Mouse (Mus musculus) kidney, embryonic 15.5 days (tissue): ENCODE measurements around the gene Rab3d. TPM values are rescaled to one million over a fixed set of nuclear protein-coding genes. Genes with fewer than 3 reads are reported as not detected.
A peak's percentile ranks its signal among the peaks of the same experiment; 100 is the strongest.
"Not testable (repeated sequence)": the region's sequence is repeated elsewhere in the genome, so short reads cannot be mapped to it uniquely, and the experiment has no call there.

Source experiments
- ATAC-seq: fragments of 200-750 bp; cut with Nextera tagmentation; replicated peaks from 2 replicates; pipeline ENCODE4 v1.8.0; 2017; ENCODE audit warnings: moderate TSS enrichment; ENCODE audit not compliant: low FRiP score
- H3K27ac ChIP-seq: fragments of 300-500 bp; sonication (generic); 2 replicates; pipeline ENCODE4 v1.5.1; 2015; ENCODE audit warnings: mild to moderate bottlenecking, inconsistent platforms
- H3K27me3 ChIP-seq: fragments of 300-500 bp; sonication (generic); 2 replicates; pipeline ENCODE4 v1.6.1; 2015; ENCODE audit warnings: inconsistent platforms
- H3K36me3 ChIP-seq: fragments of 300-500 bp; sonication (generic); 2 replicates; pipeline ENCODE4 v1.6.1; 2015; ENCODE audit warnings: inconsistent platforms
- H3K4me1 ChIP-seq: fragments of 300-500 bp; sonication (generic); 2 replicates; pipeline ENCODE4 v1.6.1; 2015; ENCODE audit warnings: inconsistent platforms
- H3K4me2 ChIP-seq: fragments of 300-500 bp; sonication (generic); 2 replicates; pipeline ENCODE4 v1.6.1; 2015; ENCODE audit warnings: moderate library complexity, mild to moderate bottlenecking, inconsistent platforms
- H3K4me3 ChIP-seq: fragments of 300-500 bp; sonication (generic); replicated peaks from 2 replicates; pipeline ENCODE4 v1.5.1; 2015; ENCODE audit warnings: mild to moderate bottlenecking, inconsistent platforms
- H3K9ac ChIP-seq: fragments of 300-500 bp; sonication (generic); 2 replicates; pipeline ENCODE4 v1.6.1; 2015; ENCODE audit warnings: mild to moderate bottlenecking, inconsistent platforms
- H3K9me3 ChIP-seq: fragments of 300-500 bp; sonication (generic); replicated peaks from 2 replicates; pipeline ENCODE4 v1.6.1; 2016; ENCODE audit warnings: inconsistent platforms
- WGBS: fragments of 180-500 bp; shearing (Covaris S2); methylation state at CpG from one replicate; pipeline ENCODE4 v1.1.7; 2015; ENCODE audit warnings: mixed read lengths; 5-methylcytosine and 5-hydroxymethylcytosine counted together
- polyA plus RNA-seq: library from polyadenylated mRNA; unstranded; fragments of >200 nt; fragmentation: Nextera tagmentation; extraction: Ambion mirVana; gene quantifications from 2 replicates; pipeline ENCODE4 v1.2.1, GENCODE M21; 2015

Rab3d gene
- polyA plus RNA-seq, 1 experiment from 2014 or later = 11.3 TPM

DNA sequence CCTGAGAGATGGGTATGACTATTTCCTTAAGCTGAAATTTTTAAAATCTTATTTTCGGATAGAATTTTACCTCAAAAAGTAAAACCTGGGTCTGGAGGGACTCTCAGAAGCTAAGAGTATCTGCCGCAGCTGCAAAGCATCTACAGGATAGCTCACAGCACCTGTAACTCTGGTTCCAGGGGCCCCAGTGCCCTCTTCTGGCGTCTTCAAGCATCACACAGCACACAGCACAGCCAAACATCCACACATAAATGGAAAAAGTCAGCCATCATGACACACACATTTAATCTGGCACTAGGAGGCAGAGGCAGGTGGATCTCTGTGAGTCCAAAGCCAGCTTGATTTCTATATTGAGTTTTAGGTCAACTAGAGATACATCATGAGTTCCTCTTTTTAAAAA is 41.4 kb downstream of the Rab3d start:
- Histone ChIP-seq H3K4me1 (no peaks in the 10 kb centered on the region), H3K4me3 (no peak overlapping the region), H3K9me3 (no peaks in the 10 kb centered on the region), H3K4me2 (no peak overlapping the region), H3K36me3 (no peaks in the 10 kb centered on the region), H3K27me3 (0 out of 2 replicates have a peak, but pooled peaks cover under 1% of the 10 kb centered on the region), H3K27ac (no peak overlapping the region), H3K9ac (no peak overlapping the region)
- WGBS = 59% methylated on average over 3 of the region's 3 CpGs
- ATAC-seq = no peak

DNA sequence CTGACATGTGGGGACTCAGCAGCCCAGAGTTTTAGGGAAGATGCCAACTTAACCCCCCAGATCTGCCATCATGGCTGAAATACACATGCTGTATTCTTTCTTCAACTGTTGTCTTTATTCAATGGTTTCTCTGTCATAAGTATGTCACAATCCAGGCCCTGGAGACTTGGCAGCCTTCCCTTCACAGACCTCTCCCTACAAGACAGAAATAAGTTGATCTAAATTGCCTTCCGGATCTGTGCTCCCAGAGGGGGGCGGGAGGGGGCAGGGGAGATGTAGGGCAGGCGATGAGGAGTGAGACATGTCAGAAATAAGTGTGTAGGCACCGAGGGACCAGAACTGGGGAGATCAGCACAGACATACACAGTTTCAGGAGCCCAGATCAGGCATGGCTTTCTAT is 45.8 kb downstream of the Rab3d start:
- no peak for ATAC-seq
- Histone ChIP-seq H3K9ac (no peak overlapping the region), H3K4me1 (0 out of 2 replicates have a peak, but pooled peaks cover 3% of the 10 kb centered on the region), H3K27ac (no peak overlapping the region), H3K27me3 (0 out of 2 replicates have a peak, but pooled peaks cover 6% of the 10 kb centered on the region), H3K4me3 (no peak overlapping the region), H3K4me2 (no peak overlapping the region), H3K9me3 (no peaks in the 10 kb centered on the region), H3K36me3 (no peaks in the 10 kb centered on the region)
- WGBS = 70% methylated on average over 4 of the region's 4 CpGs

DNA sequence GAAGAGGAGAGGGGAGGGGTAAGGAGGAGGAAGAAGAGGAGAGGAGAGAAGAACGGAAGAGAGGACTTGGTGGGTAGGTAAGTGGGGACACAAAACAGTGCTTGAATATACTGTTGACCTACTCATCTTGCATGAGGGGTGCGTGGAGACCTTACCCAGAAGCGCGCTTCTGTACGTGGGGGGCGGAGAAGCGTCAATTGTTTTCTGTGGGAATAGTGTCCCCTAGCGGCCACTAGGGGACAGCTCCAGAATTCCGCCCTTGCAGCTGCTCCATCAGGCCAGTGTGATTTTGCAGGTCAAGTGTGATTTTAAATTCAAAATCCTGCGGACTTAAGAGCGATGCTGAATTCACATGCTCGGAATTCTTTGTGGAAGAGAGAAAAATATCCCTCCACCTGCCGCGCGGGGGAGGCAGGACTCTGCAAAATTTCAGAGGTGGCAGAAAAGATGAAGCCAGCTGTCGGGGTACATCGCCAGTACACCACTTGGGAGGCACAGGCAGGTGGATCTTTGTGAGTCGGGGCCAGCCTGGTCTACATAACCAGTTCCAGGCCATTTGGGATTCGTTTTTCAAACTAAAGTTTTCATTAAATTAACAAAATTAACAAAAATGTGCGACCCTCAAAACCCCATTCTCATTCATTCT is 47.0 kb downstream of the Rab3d start:
- Histone ChIP-seq H3K27ac (no peak overlapping the region), H3K36me3 (no peaks in the 10 kb centered on the region), H3K27me3 (0 out of 2 replicates have a peak, but pooled peaks cover 6% of the 10 kb centered on the region), H3K9ac (no peak overlapping the region), H3K9me3 (no peaks in the 10 kb centered on the region), H3K4me2 (peak overlapping the region; percentile 52), H3K4me1 (peaks cover 9% of the 10 kb centered on the region; the same call in 1 of the 2 replicates), H3K4me3 (0 out of 2 replicates have a peak overlapping the region, but pooled peaks have one; percentile 17)
- 0 out of 2 replicates have a peak, but pooled peaks have one; percentile 58 for ATAC-seq
- 17% methylated on average over 20 of the region's 20 CpGs for WGBS

DNA sequence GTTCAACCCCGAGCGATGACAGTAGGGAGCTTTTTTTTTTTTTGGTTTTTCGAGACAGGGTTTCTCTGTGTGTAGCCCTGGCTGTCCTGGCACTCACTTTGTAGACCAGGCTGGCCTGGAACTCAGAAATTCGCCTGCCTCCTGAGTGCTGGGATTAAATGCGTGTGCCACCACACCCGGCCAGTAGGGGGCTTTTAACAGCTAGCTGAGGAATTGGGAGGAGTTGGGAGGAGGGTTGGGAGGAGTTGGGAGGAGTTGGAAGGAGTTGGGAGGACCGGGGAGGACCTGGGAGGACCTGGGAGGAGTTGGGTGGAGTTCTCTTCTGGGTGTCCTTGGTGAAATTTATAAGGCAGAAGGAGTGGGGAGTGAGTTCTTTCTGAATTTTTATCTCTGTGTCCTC is 48.7 kb downstream of the Rab3d start:
- H3K4me1 ChIP-seq = peaks cover 12% of the 10 kb centered on the region; the same call in 1 of the 2 replicates
- ATAC-seq, H3K36me3 ChIP-seq, H3K9me3 ChIP-seq, H3K4me3 ChIP-seq, H3K27me3 ChIP-seq, H3K9ac ChIP-seq, H3K4me2 ChIP-seq, H3K27ac ChIP-seq: not testable (repeated sequence)
- 55% methylated on average over 7 of the region's 7 CpGs for WGBS

DNA sequence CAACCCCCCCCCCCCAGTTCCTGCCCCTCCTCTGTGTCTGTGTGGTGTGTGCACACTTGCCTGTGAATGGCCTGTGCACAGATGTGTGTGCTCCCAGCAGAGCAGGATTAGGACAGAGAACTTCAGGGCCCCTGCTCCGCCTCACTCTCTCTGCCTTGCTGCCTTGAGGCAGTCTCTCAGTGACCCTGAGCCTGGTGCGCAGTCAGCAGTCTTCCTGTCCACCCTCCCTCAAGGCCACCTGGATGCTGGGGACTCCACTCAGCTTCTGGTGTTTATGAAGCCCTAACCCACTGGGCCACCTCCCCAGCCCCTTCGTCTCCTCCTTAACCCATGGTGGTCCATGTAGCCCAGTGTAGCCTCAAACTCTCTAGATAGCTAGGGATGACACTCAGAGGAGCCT is 50.3 kb downstream of the Rab3d start:
- 81% methylated on average over 3 of the region's 3 CpGs for WGBS
- H3K27ac ChIP-seq = no peak overlapping the region
- no peak overlapping the region for H3K4me3 ChIP-seq
- no peaks in the 10 kb centered on the region for H3K9me3 ChIP-seq
- 0 out of 2 replicates have a peak, but pooled peaks cover 6% of the 10 kb centered on the region for H3K27me3 ChIP-seq
- peaks cover 12% of the 10 kb centered on the region; the same call in 1 of the 2 replicates for H3K4me1 ChIP-seq
- H3K9ac ChIP-seq = no peak overlapping the region
- H3K4me2 ChIP-seq = no peak overlapping the region
- no peaks in the 10 kb centered on the region for H3K36me3 ChIP-seq
- 0 out of 2 replicates have a peak, but pooled peaks have one; percentile 17 for ATAC-seq

DNA sequence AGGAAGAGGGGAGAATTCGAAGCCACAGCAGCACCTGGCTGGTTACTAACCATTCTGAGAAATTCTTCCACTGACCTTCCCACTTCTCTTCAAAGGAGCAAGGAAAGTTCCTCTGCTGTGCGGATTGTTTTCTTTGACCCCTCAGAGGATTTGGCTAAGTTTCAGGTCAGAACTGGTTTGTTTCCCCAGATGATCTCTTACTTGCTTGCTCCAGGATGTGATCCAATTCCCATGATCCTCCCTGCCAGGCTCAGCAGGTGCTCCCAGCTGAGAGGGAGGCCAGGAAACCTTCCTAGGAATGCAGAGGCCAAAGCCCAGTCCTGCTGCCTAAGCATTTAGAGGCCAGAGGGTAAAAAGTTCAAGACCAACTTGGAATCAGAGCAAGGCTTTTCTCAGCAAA is 51.4 kb downstream of the Rab3d start:
- Histone ChIP-seq H3K9ac (no peak overlapping the region), H3K27ac (peak overlapping the region; percentile 57), H3K9me3 (no peaks in the 10 kb centered on the region), H3K4me3 (no peak overlapping the region), H3K4me2 (no peak overlapping the region), H3K36me3 (no peaks in the 10 kb centered on the region), H3K4me1 (peaks cover 12% of the 10 kb centered on the region; the same call in 1 of the 2 replicates), H3K27me3 (0 out of 2 replicates have a peak, but pooled peaks cover 6% of the 10 kb centered on the region)
- 38% methylated on average over 2 of the region's 2 CpGs for WGBS
- no peak for ATAC-seq

DNA sequence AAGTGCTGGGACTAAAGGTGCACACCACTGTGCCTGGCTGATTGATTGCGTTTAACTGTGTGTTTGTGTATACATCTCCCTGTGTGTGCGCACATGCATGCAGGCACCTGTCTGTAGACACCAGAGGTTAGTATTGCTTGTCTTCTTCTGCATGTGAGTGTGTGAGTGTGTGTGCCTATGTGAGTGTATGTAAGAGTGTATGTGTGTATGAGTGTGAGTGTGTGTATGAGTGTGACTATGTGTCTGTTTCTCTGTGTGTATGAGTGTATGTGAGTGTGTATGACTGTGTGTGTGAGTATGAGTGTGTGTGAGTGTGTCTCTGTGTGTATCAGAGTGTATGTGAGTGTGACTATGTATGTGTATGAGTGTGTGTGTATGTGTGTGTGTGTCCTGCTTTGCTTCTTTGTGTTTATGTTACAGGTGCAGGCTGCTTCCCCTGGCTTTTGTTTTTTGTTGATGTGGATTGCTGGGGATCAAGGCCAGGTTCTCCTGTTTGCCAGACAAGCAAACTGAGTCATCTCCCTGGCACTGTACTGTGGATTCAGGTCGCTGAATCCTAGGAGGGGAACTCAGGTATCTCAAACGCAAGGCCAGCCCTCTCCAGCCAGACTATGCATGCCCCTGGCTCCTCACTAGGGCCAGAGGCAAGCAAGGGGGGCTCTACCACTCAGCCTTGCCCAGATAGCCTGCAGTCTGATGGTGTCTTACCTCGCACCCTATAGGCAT is 52.2 kb downstream of the Rab3d start:
- ATAC-seq = no peak
- Histone ChIP-seq H3K4me3 (no peak overlapping the region), H3K9ac (no peak overlapping the region), H3K36me3 (no peaks in the 10 kb centered on the region), H3K9me3 (no peaks in the 10 kb centered on the region), H3K4me2 (no peak overlapping the region), H3K27ac (peak overlapping the region; percentile 23; the same call in 1 of the 2 replicates), H3K4me1 (peaks cover 11% of the 10 kb centered on the region; the same call in 1 of the 2 replicates), H3K27me3 (no peaks in the 10 kb centered on the region)
- WGBS = 78% methylated on average over 5 of the region's 5 CpGs

DNA sequence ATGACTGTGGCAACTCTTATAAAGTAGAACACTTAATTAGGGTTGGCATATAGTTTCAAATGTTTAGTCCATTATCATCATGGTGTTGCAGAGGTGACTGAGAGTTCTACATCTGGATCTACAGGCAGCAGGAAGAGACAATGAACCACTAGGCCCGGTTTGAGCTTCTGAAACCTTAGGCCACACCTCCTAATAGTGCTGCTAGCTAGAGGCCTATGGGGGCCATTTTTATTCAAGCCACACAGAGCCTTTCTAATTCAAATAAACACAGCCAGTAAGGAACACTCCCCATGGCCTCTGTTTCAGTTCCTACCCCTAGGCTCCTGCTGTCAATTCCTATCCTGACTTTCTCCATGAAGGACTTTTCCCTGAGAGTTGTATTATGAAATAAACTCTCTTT is 55.8 kb downstream of the Rab3d start:
- Histone ChIP-seq H3K4me2 (no peak overlapping the region), H3K36me3 (no peaks in the 10 kb centered on the region), H3K9me3 (no peaks in the 10 kb centered on the region), H3K27ac (no peak overlapping the region), H3K4me3 (no peak overlapping the region), H3K4me1 (peaks cover 18% of the 10 kb centered on the region; the same call in 1 of the 2 replicates), H3K9ac (no peak overlapping the region), H3K27me3 (no peaks in the 10 kb centered on the region)
- no peak for ATAC-seq
- whole genome bisulfite sequencing = 76% methylated on average over 1 of the region's 1 CpGs

DNA sequence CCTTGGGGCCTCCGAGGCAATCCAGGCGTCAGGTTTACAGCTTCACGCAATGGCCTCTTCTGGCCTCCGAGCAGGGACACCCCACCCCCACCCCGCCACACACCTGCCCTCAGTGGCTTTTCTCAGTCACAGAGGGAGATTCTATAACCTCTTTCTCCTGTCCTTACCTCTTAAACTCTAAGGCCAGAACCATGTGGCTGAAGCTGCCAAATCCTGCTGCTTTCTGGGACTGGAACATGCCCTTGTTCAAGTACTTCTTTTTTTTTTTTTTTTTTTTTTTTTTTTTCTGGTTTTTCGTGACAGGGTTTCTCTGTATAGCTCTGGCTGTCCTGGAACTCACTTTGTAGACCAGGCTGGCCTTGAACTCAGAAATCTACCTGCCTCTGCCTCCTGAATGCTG is 57.6 kb downstream of the Rab3d start:
- not testable (repeated sequence) for H3K27ac ChIP-seq, H3K9me3 ChIP-seq, H3K4me3 ChIP-seq, H3K27me3 ChIP-seq, H3K36me3 ChIP-seq, H3K9ac ChIP-seq, ATAC-seq, H3K4me2 ChIP-seq
- 51% methylated on average over 6 of the region's 6 CpGs for WGBS
- H3K4me1 ChIP-seq = peaks cover 12% of the 10 kb centered on the region; the same call in 1 of the 2 replicates

DNA sequence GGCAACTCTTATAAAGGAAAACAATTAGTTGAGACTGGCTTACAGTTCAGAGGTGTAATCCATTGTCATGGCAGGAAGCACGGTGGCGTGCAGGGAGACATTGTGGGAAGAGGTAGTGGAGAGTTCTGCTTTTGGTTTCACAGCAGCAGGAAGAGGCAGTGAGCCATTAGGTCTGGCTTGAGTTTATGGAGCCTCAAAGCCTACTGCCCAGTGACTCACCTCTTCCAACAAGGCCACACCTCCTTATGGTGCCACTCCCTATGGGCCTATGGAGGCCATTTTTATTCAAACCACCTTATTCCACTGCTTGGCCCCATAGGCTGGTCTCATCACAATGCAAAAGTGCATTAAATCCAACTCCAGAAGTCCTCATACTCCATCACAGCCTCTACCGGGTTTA is 58.4 kb downstream of the Rab3d start:
- Histone ChIP-seq H3K9me3 (no peaks in the 10 kb centered on the region), H3K27ac (no peak overlapping the region), H3K4me1 (peaks cover 8% of the 10 kb centered on the region; the same call in 1 of the 2 replicates), H3K9ac (no peak overlapping the region), H3K36me3 (no peaks in the 10 kb centered on the region), H3K4me2 (no peak overlapping the region), H3K27me3 (no peaks in the 10 kb centered on the region), H3K4me3 (no peak overlapping the region)
- WGBS = 84% methylated on average over 3 of the region's 3 CpGs
- no peak for ATAC-seq

DNA sequence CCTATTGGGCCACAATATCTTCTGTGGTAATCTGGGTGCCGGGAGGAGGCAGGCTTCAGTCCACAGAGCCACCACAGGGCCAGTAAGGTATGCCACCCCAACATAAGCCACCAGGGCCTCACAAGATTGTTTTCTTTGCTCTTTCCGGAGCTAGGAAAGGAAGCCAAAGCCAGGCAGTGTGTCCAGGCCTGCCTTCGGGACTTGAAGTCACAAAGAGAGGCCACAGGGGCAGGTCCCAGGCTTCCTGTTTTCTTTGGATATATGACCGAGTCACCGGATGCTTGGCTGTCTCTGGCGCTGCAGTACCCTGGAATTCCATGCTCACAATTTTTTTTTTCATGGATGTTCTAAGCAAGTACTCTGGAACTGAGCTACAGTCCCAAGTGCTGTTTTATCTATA is 59.9 kb downstream of the Rab3d start:
- Histone ChIP-seq H3K36me3 (no peaks in the 10 kb centered on the region), H3K4me3 (no peak overlapping the region), H3K4me1 (peaks cover 14% of the 10 kb centered on the region; the same call in 1 of the 2 replicates), H3K9me3 (no peaks in the 10 kb centered on the region), H3K27ac (peak overlapping the region; percentile 86), H3K4me2 (no peak overlapping the region), H3K9ac (no peak overlapping the region), H3K27me3 (no peaks in the 10 kb centered on the region)
- 15% methylated on average over 6 of the region's 6 CpGs for WGBS
- ATAC-seq = peak; percentile 50; the same call in 1 of the 2 replicates

DNA sequence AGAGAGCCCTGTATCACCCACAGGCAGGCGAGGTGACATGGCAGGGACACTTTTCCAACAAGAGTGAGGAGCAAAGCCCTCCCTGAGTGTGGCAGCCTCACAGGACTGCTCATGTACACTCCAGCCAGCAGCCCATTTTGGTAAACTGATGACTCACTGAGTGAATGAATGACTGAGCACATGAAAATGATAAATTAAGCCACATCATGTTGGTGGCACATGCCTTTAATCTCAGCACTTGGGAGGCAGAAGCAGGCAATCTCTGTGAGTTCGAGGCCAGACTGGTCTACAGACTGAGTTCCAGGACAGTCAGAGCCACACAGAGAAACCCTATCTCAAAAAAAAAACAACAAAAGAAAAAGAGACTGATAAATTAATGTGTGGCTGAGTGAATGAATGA is 60.5 kb downstream of the Rab3d start:
- Histone ChIP-seq H3K9ac (no peak overlapping the region), H3K27me3 (no peaks in the 10 kb centered on the region), H3K4me2 (no peak overlapping the region), H3K9me3 (no peaks in the 10 kb centered on the region), H3K4me3 (no peak overlapping the region), H3K27ac (peak overlapping the region; percentile 86), H3K4me1 (peaks cover 19% of the 10 kb centered on the region), H3K36me3 (no peaks in the 10 kb centered on the region)
- ATAC-seq = no peak
- WGBS = 78% methylated on average over 2 of the region's 2 CpGs
